In genomic region chr7:135485796-135486410, GRCm38 (mm10) we compare ENCODE assay signal across 10 mouse cellular contexts. TPM values are rescaled to one million over a fixed set of nuclear protein-coding genes. Genes with fewer than 3 reads are reported as not detected.
DNase-seq lines count a peak whose midpoint lies in the region; ATAC-seq and TF ChIP-seq lines count a peak whose summit lies in the region.
"Had no signal": no experiment of that assay in that cellular context is flagged by ENCODE, and none has a peak within 500 bp of the region (broad histone marks: within the 10 kb centered on the region; RNA-seq: fewer than 3 reads in every experiment).

No protein-coding gene starts in this region.

- no peak for TF ChIP-seq CTCF in heart, adult 2 months (IDR thresholded peaks at IDR 0.05)

- no peak for TF ChIP-seq EP300 in heart, adult 2 months (IDR thresholded peaks at IDR 0.05; ENCODE audit: insufficient read depth, low read depth, low read length)

- no peaks in the 10 kb centered on the region for H3K79me2 ChIP-seq in heart, adult 2 months (replicated peaks; ENCODE audit: control insufficient read depth, insufficient read depth, low read length)

- no peak overlapping the region for H3K4me2 ChIP-seq in hindbrain, embryonic 15.5 days
- H3K4me2 ChIP-seq in limb, embryonic 11.5 days (ENCODE audit: low read depth, severe bottlenecking), result no peak overlapping the region

- no peaks in the 10 kb centered on the region for H3K9me3 ChIP-seq in ES-E14 (ENCODE audit: control insufficient read depth, insufficient read depth, low read depth, low read length)
- H3K9me3 ChIP-seq in hindbrain, embryonic 15.5 days, result no peaks in the 10 kb centered on the region
- H3K9me3 ChIP-seq in limb, embryonic 11.5 days (ENCODE audit: control insufficient read depth, low read length), result no peaks in the 10 kb centered on the region

- H3K9ac ChIP-seq in heart, adult 2 months (ENCODE audit: low read depth, low read length), result no peak overlapping the region
- no peak overlapping the region for H3K9ac ChIP-seq in ES-E14 (ENCODE audit: insufficient read depth, low read depth, low read length, poor library complexity, severe bottlenecking)
- no peak overlapping the region for H3K9ac ChIP-seq in hindbrain, embryonic 15.5 days
- H3K9ac ChIP-seq in limb, embryonic 11.5 days (ENCODE audit: low read length), result no peak overlapping the region

- H3K4me1 ChIP-seq in heart, adult 2 months (ENCODE audit: control insufficient read depth, insufficient read depth, low read length), result no peaks in the 10 kb centered on the region
- peaks cover 5 to 22% of the 10 kb centered on the region in 2 experiments; a peak in 3 of 4 replicates for H3K4me1 ChIP-seq in ES-E14 (ENCODE audit: control insufficient read depth in 2 of 2, insufficient read depth in 2 of 2, low read length in 2 of 2, poor library complexity in 1 of 2)
- peaks cover 24% of the 10 kb centered on the region for H3K4me1 ChIP-seq in hindbrain, embryonic 15.5 days (replicated peaks)
- peaks cover 7% of the 10 kb centered on the region; the same call in 1 of the 2 replicates for H3K4me1 ChIP-seq in limb, embryonic 11.5 days (ENCODE audit: control insufficient read depth, insufficient read depth, low read length)

- WGBS in heart, adult 2 months, result 36% methylated on average over 12 of the region's 12 CpGs
- WGBS in hindbrain, embryonic 15.5 days, result 23% methylated on average over 12 of the region's 12 CpGs
- WGBS in limb, embryonic 11.5 days, result 14% methylated on average over 12 of the region's 12 CpGs

- intact Hi-C loops in heart, adult 2 months (cut with DNase I), result loop anchor here (2.0 to 10.0 kb wide), 3 partner anchors 83 to 1681 kb away; no protein-coding TSS in a partner anchor

- H3K36me3 ChIP-seq in heart, adult 2 months (ENCODE audit: control insufficient read depth, insufficient read depth, low read length), result no peaks in the 10 kb centered on the region
- H3K36me3 ChIP-seq in ES-E14 (ENCODE audit: control insufficient read depth, insufficient read depth, low read length, poor library complexity, severe bottlenecking), result no peaks in the 10 kb centered on the region
- H3K36me3 ChIP-seq in hindbrain, embryonic 15.5 days, result no peaks in the 10 kb centered on the region
- no peaks in the 10 kb centered on the region for H3K36me3 ChIP-seq in limb, embryonic 11.5 days (ENCODE audit: control insufficient read depth, insufficient read depth, low read length)

- H3K27ac ChIP-seq in heart, adult 2 months, result no peak overlapping the region
- H3K27ac ChIP-seq in ES-E14 (ENCODE audit: insufficient read depth, low read depth, low read length, poor library complexity, severe bottlenecking), result no peak overlapping the region
- no peak overlapping the region for H3K27ac ChIP-seq in hindbrain, embryonic 15.5 days (replicated peaks)
- no peak overlapping the region for H3K27ac ChIP-seq in limb, embryonic 11.5 days (replicated peaks; ENCODE audit: low read depth, low read length)

- in situ Hi-C loops in ES-E14 (cut with MboI; ENCODE audit: low sequenced_read_pairs in 2 of 2, unreplicated experiment in 2 of 2), result loop anchor here in 1 of 2 experiments (5.0 kb wide), 1 partner anchor 79 kb away; no protein-coding TSS in a partner anchor

- peak; percentile 74 for ATAC-seq in hindbrain, embryonic 15.5 days (ENCODE audit: low FRiP score, low read depth)
- ATAC-seq in limb, embryonic 11.5 days (ENCODE audit: insufficient number of reproducible peaks, low FRiP score, low TSS enrichment, low read depth), result no peak

- no peak for TF ChIP-seq POLR2A in heart, adult 2 months (IDR thresholded peaks at IDR 0.05; ENCODE audit: insufficient read depth, low read depth, low read length)

- H3K27me3 ChIP-seq in heart, adult 2 months (ENCODE audit: control insufficient read depth, insufficient read depth, low read length), result no peaks in the 10 kb centered on the region
- H3K27me3 ChIP-seq in hindbrain, embryonic 15.5 days, result peaks cover 7% of the 10 kb centered on the region; the same call in 1 of the 2 replicates
- H3K27me3 ChIP-seq in limb, embryonic 11.5 days (ENCODE audit: control insufficient read depth, insufficient read depth, low read length), result no peaks in the 10 kb centered on the region

- no peak overlapping the region for H3K4me3 ChIP-seq in heart, adult 2 months
- H3K4me3 ChIP-seq in ES-E14 (ENCODE audit: insufficient read depth in 1 of 2, low read depth in 1 of 2, low read length in 2 of 2, poor library complexity in 1 of 2, severe bottlenecking in 1 of 2), result no peak overlapping the region
- H3K4me3 ChIP-seq in hindbrain, embryonic 15.5 days, result no peak overlapping the region
- no peak overlapping the region for H3K4me3 ChIP-seq in limb, embryonic 11.5 days (ENCODE audit: low read depth, low read length)

- DNase-seq in heart, adult 11 months, result peak; percentile 83
- DNase-seq in heart, adult 2 months, result no peak
- DNase-seq in ES-E14 (ENCODE audit: low read depth, low spot score), result peak; percentile 40
- DNase-seq in embryo, embryonic 10 days (ENCODE audit: low spot score), result peak; percentile 76
- DNase-seq in limb, embryonic 11.5 days (ENCODE audit: low spot score), result peak; percentile 63
- DNase-seq in right cerebral cortex, adult 2 months (ENCODE audit: low spot score in 2 of 2), result peak; percentile 55 to 57
- DNase-seq in yolk sac, embryonic 10.5 days (ENCODE audit: low spot score), result no peak

TF ChIP-seq in ES-E14, 5 proteins besides CTCF, POLR2A, EP300 and RAD21:
- no peak for TF ChIP-seq MAFK (IDR thresholded peaks at IDR 0.05; ENCODE audit: insufficient read depth, low read depth, low read length)
- no peak for TF ChIP-seq ZC3H11A (IDR thresholded peaks at IDR 0.05; ENCODE audit: borderline replicate concordance, low read depth, low read length)

RNA-seq across cellular contexts. Expression of gene Clrn3, which starts 42.6 kb away (rescaled TPM):
- total RNA-seq in heart, adult 2 months (2021), result not detected
- not detected in 2 replicates for polyA plus RNA-seq in heart, adult 2 months (2012; rRNA removed)
- not detected in 2 replicates for total RNA-seq in ES-E14 (2012; rRNA removed)
- not detected in 2 replicates for polyA plus RNA-seq in hindbrain, embryonic 15.5 days (2015; fragmentation: Nextera tagmentation; extraction: Ambion mirVana)
- polyA plus RNA-seq in limb, embryonic 11.5 days (2014; fragmentation: Nextera tagmentation; extraction: Ambion mirVana), result not detected in 2 replicates
- total RNA-seq: gastrocnemius, postnatal 4 days; neutrophil, adult 5-6 weeks had no signal

RNA-seq across cellular contexts. Expression of gene Ptpre, which starts 51.4 kb away (rescaled TPM):
- 1 to 10 TPM; 2.8 to 3.1 TPM for total RNA-seq in heart, adult 2 months (2021)
- 3.6 and 4.1 TPM in 2 replicates for polyA plus RNA-seq in heart, adult 2 months (2012; rRNA removed)
- 1.1 and 1.3 TPM in 2 replicates for total RNA-seq in ES-E14 (2012; rRNA removed)
- 7.4 and 8.4 TPM in 2 replicates for polyA plus RNA-seq in hindbrain, embryonic 15.5 days (2015; fragmentation: Nextera tagmentation; extraction: Ambion mirVana)
- 0.75 and 0.96 TPM in 2 replicates for polyA plus RNA-seq in limb, embryonic 11.5 days (2014; fragmentation: Nextera tagmentation; extraction: Ambion mirVana)

Comparison
In these comparisons a context has a peak if more than half of its experiments do, and no peak if none do; other contexts are left out.
1. DNase-seq: peak in heart, adult 11 months (single experiment), ES-E14 (single experiment), embryo, embryonic 10 days (single experiment), limb, embryonic 11.5 days (single experiment) and right cerebral cortex, adult 2 months (2 of 2); none in heart, adult 2 months (0 of 2) and yolk sac, embryonic 10.5 days (single experiment).